Mouse (Mus musculus): ENCODE data around the gene Crxos. TPM values are rescaled to one million over a fixed set of nuclear protein-coding genes. Genes with fewer than 3 reads are reported as not detected.

The Crxos gene
- polyA plus RNA-seq, 2 experiments, result not detected

DNA sequence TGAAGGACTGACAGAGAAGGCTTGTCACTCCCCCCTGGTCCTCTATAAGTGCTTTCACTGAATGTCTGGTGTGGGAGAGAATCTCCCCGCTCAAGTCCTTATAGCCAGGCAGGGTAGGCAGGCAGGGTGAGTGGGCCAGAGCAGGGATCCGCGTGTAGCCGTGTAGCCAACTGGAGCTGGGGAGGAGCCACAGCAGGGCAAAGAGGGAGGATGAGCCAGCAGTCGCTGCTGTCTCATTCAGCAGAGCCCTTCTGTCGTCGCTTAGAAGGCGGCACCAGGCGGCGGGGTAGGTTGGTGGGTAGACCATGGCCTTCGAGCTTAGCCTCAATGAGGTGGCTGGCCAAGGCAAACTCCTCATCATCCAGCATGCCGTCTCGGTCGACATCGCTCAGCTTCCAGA is 67.6 kb downstream of the Crxos start:
- TF ChIP-seq POLR2A (IDR thresholded peaks at IDR 0.05; ENCODE audit: borderline replicate concordance, extremely low read depth, insufficient read depth, insufficient read length), result no peak
- DNase-seq (ENCODE audit: low spot score) (no peak), ATAC-seq (ENCODE audit: low FRiP score, low read depth) (no peak)
- H3K27ac ChIP-seq (replicated peaks; ENCODE audit: low read depth, low read length), result no peak overlapping the region
- no peaks in the 10 kb centered on the region for H3K27me3 ChIP-seq (ENCODE audit: control insufficient read depth, insufficient read depth, low read length)
- no peak overlapping the region for H3K9ac ChIP-seq (ENCODE audit: low read depth, low read length, severe bottlenecking)
- peaks cover 10% of the 10 kb centered on the region for H3K4me1 ChIP-seq (ENCODE audit: control insufficient read depth, insufficient read depth, low read length)
- no peaks in the 10 kb centered on the region; the same call in 1 of the 2 replicates for H3K9me3 ChIP-seq (ENCODE audit: control insufficient read depth, low read length)
- no peak overlapping the region for H3K4me3 ChIP-seq (replicated peaks; ENCODE audit: low read length)
- 79% methylated on average over 15 of the region's 15 CpGs for WGBS
- H3K4me2 ChIP-seq (replicated peaks; ENCODE audit: low read depth, low read length, severe bottlenecking), result no peak overlapping the region
- H3K36me3 ChIP-seq (ENCODE audit: control insufficient read depth, insufficient read depth, low read length), result peaks cover 43% of the 10 kb centered on the region

- Histone ChIP-seq H3K36me3 (ENCODE audit: control insufficient read depth, insufficient read depth, low read length) (peaks cover 61% of the 10 kb centered on the region), H3K4me3 (replicated peaks; ENCODE audit: low read length) (no peak overlapping the region), H3K9ac (ENCODE audit: low read depth, low read length, severe bottlenecking) (no peak overlapping the region), H3K4me1 (ENCODE audit: control insufficient read depth, insufficient read depth, low read length) (peaks cover 13% of the 10 kb centered on the region), H3K27ac (replicated peaks; ENCODE audit: low read depth, low read length) (no peak overlapping the region), H3K9me3 (ENCODE audit: control insufficient read depth, low read length) (no peaks in the 10 kb centered on the region; the same call in 1 of the 2 replicates), H3K27me3 (ENCODE audit: control insufficient read depth, insufficient read depth, low read length) (no peaks in the 10 kb centered on the region), H3K4me2 (replicated peaks; ENCODE audit: low read depth, low read length, severe bottlenecking) (no peak overlapping the region)
- no peak for TF ChIP-seq POLR2A (IDR thresholded peaks at IDR 0.05; ENCODE audit: borderline replicate concordance, extremely low read depth, insufficient read depth, insufficient read length)
- no peak for ATAC-seq (ENCODE audit: low FRiP score, low read depth)
- 64% methylated on average over 3 of the region's 3 CpGs for WGBS
- DNase-seq (ENCODE audit: low spot score), result no peak
These were observed 70.0 kb downstream of the Crxos start for GRCm38 (mm10) chr7:15952416-15952815.

Other genes with a start within 250 kb of the Crxos start
- not detected in 2 replicates for gene Obox3, start 242.7 kb upstream of the Crxos start, polyA plus RNA-seq (2012; rRNA removed)
- gene Obox3, start 242.7 kb upstream of the Crxos start, polyA plus RNA-seq (2014; fragmentation: Nextera tagmentation; extraction: Ambion mirVana), result not detected in 2 replicates
- not detected in 2 replicates for gene Obox5, start 132.5 kb upstream of the Crxos start, polyA plus RNA-seq (2012; rRNA removed)
- gene Obox5, start 132.5 kb upstream of the Crxos start, polyA plus RNA-seq (2014; fragmentation: Nextera tagmentation; extraction: Ambion mirVana), result not detected in 2 replicates
- not detected in 2 replicates for gene Obox6, start 42.9 kb upstream of the Crxos start, polyA plus RNA-seq (2012; rRNA removed)
- not detected in 2 replicates for gene Obox6, start 42.9 kb upstream of the Crxos start, polyA plus RNA-seq (2014; fragmentation: Nextera tagmentation; extraction: Ambion mirVana)
- gene Crx, start 2.6 kb upstream of the Crxos start, polyA plus RNA-seq (2012; rRNA removed), result not detected in 2 replicates
- gene Crx, start 2.6 kb upstream of the Crxos start, polyA plus RNA-seq (2014; fragmentation: Nextera tagmentation; extraction: Ambion mirVana), result not detected in 2 replicates
- 582 and 588 TPM in 2 replicates for gene Selenow, start 39.8 kb downstream of the Crxos start, polyA plus RNA-seq (2012; rRNA removed)
- 1,065 and 1,091 TPM in 2 replicates for gene Selenow, start 39.8 kb downstream of the Crxos start, polyA plus RNA-seq (2014; fragmentation: Nextera tagmentation; extraction: Ambion mirVana)
- 176 and 181 TPM in 2 replicates for gene Nop53, start 63.5 kb downstream of the Crxos start, polyA plus RNA-seq (2012; rRNA removed)
- gene Nop53, start 63.5 kb downstream of the Crxos start, polyA plus RNA-seq (2014; fragmentation: Nextera tagmentation; extraction: Ambion mirVana), result 192 and 210 TPM in 2 replicates
- gene Ehd2, start 85.0 kb downstream of the Crxos start, polyA plus RNA-seq (2012; rRNA removed), result 47.6 and 62.0 TPM in 2 replicates
- gene Ehd2, start 85.0 kb downstream of the Crxos start, polyA plus RNA-seq (2014; fragmentation: Nextera tagmentation; extraction: Ambion mirVana), result 42.5 and 49.3 TPM in 2 replicates
- 20.1 and 26.6 TPM in 2 replicates for gene Bicra, start 165.3 kb downstream of the Crxos start, polyA plus RNA-seq (2012; rRNA removed)
- gene Bicra, start 165.3 kb downstream of the Crxos start, polyA plus RNA-seq (2014; fragmentation: Nextera tagmentation; extraction: Ambion mirVana), result 8.6 and 10.1 TPM in 2 replicates
- 0.26 and 0.35 TPM in 2 replicates for gene Zfp541, start 179.2 kb downstream of the Crxos start, polyA plus RNA-seq (2012; rRNA removed)
- gene Zfp541, start 179.2 kb downstream of the Crxos start, polyA plus RNA-seq (2014; fragmentation: Nextera tagmentation; extraction: Ambion mirVana), result 0.17 TPM in 1 of 2 replicates, not detected in the other
- gene Napa, start 215.8 kb downstream of the Crxos start, polyA plus RNA-seq (2012; rRNA removed), result 212 and 247 TPM in 2 replicates
- gene Napa, start 215.8 kb downstream of the Crxos start, polyA plus RNA-seq (2014; fragmentation: Nextera tagmentation; extraction: Ambion mirVana), result 206 and 217 TPM in 2 replicates
- 38.0 and 43.1 TPM in 2 replicates for gene Kptn, start 237.3 kb downstream of the Crxos start, polyA plus RNA-seq (2012; rRNA removed)
- 28.6 and 33.5 TPM in 2 replicates for gene Kptn, start 237.3 kb downstream of the Crxos start, polyA plus RNA-seq (2014; fragmentation: Nextera tagmentation; extraction: Ambion mirVana)
- gene Slc8a2, start 247.2 kb downstream of the Crxos start, polyA plus RNA-seq (2012; rRNA removed), result 7.3 and 9.8 TPM in 2 replicates
- 0.23 and 0.28 TPM in 2 replicates for gene Slc8a2, start 247.2 kb downstream of the Crxos start, polyA plus RNA-seq (2014; fragmentation: Nextera tagmentation; extraction: Ambion mirVana)